ENCODE assay signal across 23 mouse cellular contexts in genomic region chr9:83103785-83104184, GRCm38 (mm10). TPM values are rescaled to one million over a fixed set of nuclear protein-coding genes. Genes with fewer than 3 reads are reported as not detected.
DNase-seq lines count a peak whose midpoint lies in the region; ATAC-seq lines count a peak whose summit lies in the region.
"Had no signal": no experiment of that assay in that cellular context is flagged by ENCODE, and none has a peak within 500 bp of the region (broad histone marks: within the 10 kb centered on the region; RNA-seq: fewer than 3 reads in every experiment).

No protein-coding gene starts in this region.

- 83% methylated on average over 3 of the region's 3 CpGs for WGBS in forebrain, embryonic 15.5 days
- 89% methylated on average over 3 of the region's 3 CpGs for WGBS in forebrain, embryonic 12.5 days

- no peaks in the 10 kb centered on the region for H3K36me3 ChIP-seq in forebrain, embryonic 15.5 days
- H3K36me3 ChIP-seq in forebrain, embryonic 12.5 days (replicated peaks) = 0 out of 2 replicates have a peak, but pooled peaks cover 3% of the 10 kb centered on the region
- H3K36me3 ChIP-seq: heart, embryonic 13.5 days; liver, embryonic 13.5 days; midbrain, embryonic 12.5 days had no signal

- no peak overlapping the region for H3K4me2 ChIP-seq in forebrain, embryonic 15.5 days (replicated peaks)
- no peak overlapping the region for H3K4me2 ChIP-seq in forebrain, embryonic 12.5 days
- H3K4me2 ChIP-seq: heart, embryonic 13.5 days; liver, embryonic 13.5 days; midbrain, embryonic 12.5 days had no signal

- H3K9me3 ChIP-seq in forebrain, embryonic 15.5 days = no peaks in the 10 kb centered on the region
- no peaks in the 10 kb centered on the region for H3K9me3 ChIP-seq in forebrain, embryonic 12.5 days
- H3K9me3 ChIP-seq: heart, embryonic 13.5 days; liver, embryonic 13.5 days; midbrain, embryonic 12.5 days had no signal

- peak; percentile 39 for DNase-seq in adrenal gland, adult 2 months
- no peak for DNase-seq in adrenal gland, adult 18-20 months (ENCODE audit: low spot score in 2 of 2)
- peak; percentile 12 for DNase-seq in right cerebral cortex, adult 18-20 months
- DNase-seq in right cerebral cortex, postnatal 10 days (ENCODE audit: low spot score in 2 of 2) = no peak
- peak; percentile 10 to 28 for DNase-seq in adrenal gland, postnatal 36 days
- DNase-seq: B cell, adult 2 months; cerebellum, adult 2 months; embryo, embryonic 11 days; gastrocnemius, postnatal 36 days; heart, postnatal 4 days; kidney, adult 2 months; layer of hippocampus, postnatal 36 days; left cerebral cortex, postnatal 4 days; liver, embryonic 13.5 days; lung, postnatal 10 days; right cerebral cortex, postnatal 14 days had no signal

- H3K4me1 ChIP-seq in forebrain, embryonic 15.5 days = peaks cover 10% of the 10 kb centered on the region
- H3K4me1 ChIP-seq in forebrain, embryonic 12.5 days = peaks cover 6% of the 10 kb centered on the region
- H3K4me1 ChIP-seq: liver, embryonic 13.5 days had no signal

- H3K4me3 ChIP-seq in forebrain, embryonic 15.5 days = no peak overlapping the region
- no peak overlapping the region for H3K4me3 ChIP-seq in forebrain, embryonic 12.5 days (replicated peaks)
- H3K4me3 ChIP-seq: heart, embryonic 13.5 days; liver, embryonic 13.5 days; midbrain, embryonic 12.5 days had no signal

- no peaks in the 10 kb centered on the region for H3K27me3 ChIP-seq in forebrain, embryonic 15.5 days
- H3K27me3 ChIP-seq in forebrain, embryonic 12.5 days = no peaks in the 10 kb centered on the region
- H3K27me3 ChIP-seq: heart, embryonic 13.5 days; liver, embryonic 13.5 days; midbrain, embryonic 12.5 days had no signal

- H3K27ac ChIP-seq in forebrain, embryonic 15.5 days (replicated peaks) = no peak overlapping the region
- no peak overlapping the region for H3K27ac ChIP-seq in forebrain, embryonic 12.5 days
- H3K27ac ChIP-seq: heart, embryonic 13.5 days; liver, embryonic 13.5 days; midbrain, embryonic 12.5 days; stomach, postnatal 0 days had no signal

- no peak for ATAC-seq in megakaryocyte-erythroid progenitor cell, adult 5-6 weeks (replicated peaks; ENCODE audit: low FRiP score, low TSS enrichment, poor library complexity, severe bottlenecking)
- no peak for ATAC-seq in forebrain, embryonic 15.5 days (replicated peaks)
- ATAC-seq in forebrain, embryonic 12.5 days (ENCODE audit: low FRiP score) = no peak
- ATAC-seq: forebrain, embryonic 16.5 days had no signal

- no peak overlapping the region for H3K9ac ChIP-seq in forebrain, embryonic 15.5 days (replicated peaks)
- no peak overlapping the region for H3K9ac ChIP-seq in forebrain, embryonic 12.5 days
- H3K9ac ChIP-seq: heart, embryonic 13.5 days; liver, embryonic 13.5 days; midbrain, embryonic 12.5 days had no signal

RNA-seq across cellular contexts. Expression of gene Hmgn3, which starts 42.7 kb away (rescaled TPM):
- total RNA-seq in adrenal gland, adult 2 months (2021) = 100 to 1,000 TPM; 100 to 167 TPM
- 10.0 and 12.5 TPM in 2 replicates for polyA plus RNA-seq in adrenal gland, adult 2 months (2012; rRNA removed)
- total RNA-seq in adrenal gland, adult 18-20 months (2021) = 100 to 1,000 TPM in 1 of 2 experiments, 10 to 100 TPM in 1; 96.5 to 145 TPM
- 100 to 1,000 TPM; 120 to 217 TPM for total RNA-seq in adrenal gland, postnatal 36 days (2021)
- total RNA-seq in megakaryocyte-erythroid progenitor cell, adult 5-6 weeks (2014; fragmentation: Nextera tagmentation) = 1.9 and 5.8 TPM in 2 replicates
- 2.2 and 8.2 TPM in 2 replicates for total RNA-seq in megakaryocyte-erythroid progenitor cell, adult 5-6 weeks (2017)
- 175 and 195 TPM in 2 replicates for polyA plus RNA-seq in forebrain, embryonic 15.5 days (2015; fragmentation: Nextera tagmentation; extraction: Ambion mirVana)
- 213 and 220 TPM in 2 replicates for polyA plus RNA-seq in forebrain, embryonic 12.5 days (2016; fragmentation: Nextera tagmentation; extraction: Ambion mirVana)

Comparison
In these comparisons a context has a peak if more than half of its experiments do, and no peak if none do; other contexts are left out.
1. DNase-seq: peak in adrenal gland, adult 2 months (single experiment), right cerebral cortex, adult 18-20 months (single experiment) and adrenal gland, postnatal 36 days (2 of 2); none in adrenal gland, adult 18-20 months (0 of 2) and right cerebral cortex, postnatal 10 days (0 of 2).
2. RNA of gene Hmgn3, which starts 42.7 kb away (total RNA-seq): 120 to 217 TPM in adrenal gland, postnatal 36 days, 100 to 167 TPM in adrenal gland, adult 2 months and 96.5 to 145 TPM in adrenal gland, adult 18-20 months; 1.9 to 8.2 TPM in megakaryocyte-erythroid progenitor cell, adult 5-6 weeks; every median in the first group is over 10 times any median in the second.